Mouse (Mus musculus) midbrain, embryonic 16.5 days (tissue): Measurements from ENCODE around the gene Tmem170b. TPM values are rescaled to one million over a fixed set of nuclear protein-coding genes. Genes with fewer than 3 reads are reported as not detected.

ENCODE experiments used
- ATAC-seq: fragments of 200-750 bp; cut with Nextera tagmentation; 2 replicates; pipeline ENCODE4 v1.8.0; 2017; ENCODE audit warnings: moderate TSS enrichment
- H3K27ac ChIP-seq: fragments of 300-500 bp; sonication (generic); 2 replicates; pipeline ENCODE4 v1.5.1; 2014; ENCODE audit warnings: mild to moderate bottlenecking, low read length, mixed read lengths
- H3K27me3 ChIP-seq: fragments of 300-500 bp; sonication (generic); 2 replicates; pipeline ENCODE4 v1.6.1; 2014; ENCODE audit warnings: low read depth, low read length, mixed read lengths; ENCODE audit not compliant: control insufficient read depth, insufficient read depth
- H3K36me3 ChIP-seq: fragments of 300-500 bp; sonication (generic); 2 replicates; pipeline ENCODE4 v1.6.1; 2014; ENCODE audit warnings: mild to moderate bottlenecking, low read length, moderate library complexity, mixed read lengths; ENCODE audit not compliant: control insufficient read depth, insufficient read depth
- H3K4me1 ChIP-seq: fragments of 300-500 bp; sonication (generic); 2 replicates; pipeline ENCODE4 v1.6.1; 2014; ENCODE audit warnings: mild to moderate bottlenecking, low read length, mixed read lengths; ENCODE audit not compliant: control insufficient read depth, insufficient read depth
- H3K4me2 ChIP-seq: fragments of 300-500 bp; sonication (generic); 2 replicates; pipeline ENCODE4 v1.6.1; 2014; ENCODE audit warnings: mild to moderate bottlenecking, low read length, mixed read lengths
- H3K4me3 ChIP-seq: fragments of 300-500 bp; sonication (generic); 2 replicates; pipeline ENCODE4 v1.5.1; 2014; ENCODE audit warnings: low read depth, mild to moderate bottlenecking, low read length, moderate library complexity, mixed read lengths
- H3K9ac ChIP-seq: fragments of 300-500 bp; sonication (generic); 2 replicates; pipeline ENCODE4 v1.6.1; 2014; ENCODE audit warnings: low read depth, low read length, mixed read lengths
- H3K9me3 ChIP-seq: fragments of 300-500 bp; sonication (generic); replicated peaks from 2 replicates; pipeline ENCODE4 v1.6.1; 2014; ENCODE audit warnings: mild to moderate bottlenecking, low read length, mixed read lengths; ENCODE audit not compliant: control insufficient read depth, poor library complexity, severe bottlenecking
- WGBS: fragments of 180-500 bp; shearing (Covaris S2); extraction: QIAGEN DNeasy Blood & Tissue Kit; methylation state at CpG from one replicate; pipeline ENCODE4 v1.1.7; 2014; 5-methylcytosine and 5-hydroxymethylcytosine counted together
- polyA plus RNA-seq: library from polyadenylated mRNA; unstranded; fragments of >200 nt; fragmentation: Nextera tagmentation; extraction: Ambion mirVana; gene quantifications from 2 replicates; pipeline ENCODE4 v1.2.1, GENCODE M21; 2015

The Tmem170b gene
- 52.2 and 56.4 TPM in 2 replicates for polyA plus RNA-seq

- no peaks in the 10 kb centered on the region for H3K9me3 ChIP-seq
- H3K4me1 ChIP-seq, result peaks cover 33% of the 10 kb centered on the region
- peak within 1 kb of the TSS; percentile 94 for H3K27ac ChIP-seq
- under 1% methylated on average over 70 of the region's 87 CpGs for WGBS
- ATAC-seq, result peak; percentile 96
- H3K9ac ChIP-seq, result peak within 1 kb of the TSS; percentile 93
- peak within 1 kb of the TSS; percentile 79 for H3K4me2 ChIP-seq
- no peaks in the 10 kb centered on the region for H3K36me3 ChIP-seq
- peak within 1 kb of the TSS; percentile 87 for H3K4me3 ChIP-seq
- no peaks in the 10 kb centered on the region for H3K27me3 ChIP-seq
Observed at GRCm38 (mm10) chr13:41605099-41606010, at the start of gene Tmem170b. TSS of gene Tmem170b (plus strand) at chr13:41605907.

- Histone ChIP-seq H3K36me3 (no peaks in the 10 kb centered on the region), H3K4me1 (no peaks in the 10 kb centered on the region), H3K4me2 (no peak overlapping the region), H3K9ac (no peak overlapping the region), H3K27ac (no peak overlapping the region), H3K27me3 (no peaks in the 10 kb centered on the region), H3K9me3 (no peaks in the 10 kb centered on the region), H3K4me3 (no peak overlapping the region)
- 92% methylated on average over 4 of the region's 4 CpGs for WGBS
- ATAC-seq, result no peak
Observed at GRCm38 (mm10) chr13:41561024-41561423, 44.7 kb upstream of the Tmem170b start.

GRCm38 (mm10) chr13:41568421-41568820 lies 37.3 kb upstream of the Tmem170b start:
- Histone ChIP-seq H3K36me3 (no peaks in the 10 kb centered on the region), H3K9ac (no peak overlapping the region), H3K9me3 (no peaks in the 10 kb centered on the region), H3K4me3 (no peak overlapping the region), H3K4me1 (peaks cover 3% of the 10 kb centered on the region), H3K4me2 (no peak overlapping the region), H3K27me3 (no peaks in the 10 kb centered on the region), H3K27ac (no peak overlapping the region)
- no peak for ATAC-seq
- 91% methylated on average over 3 of the region's 3 CpGs for WGBS

GRCm38 (mm10) chr13:41568926-41569325 lies 36.8 kb upstream of the Tmem170b start:
- Histone ChIP-seq H3K9me3 (no peaks in the 10 kb centered on the region), H3K4me3 (no peak overlapping the region), H3K27me3 (no peaks in the 10 kb centered on the region), H3K4me1 (peaks cover 3% of the 10 kb centered on the region), H3K4me2 (no peak overlapping the region), H3K27ac (no peak overlapping the region), H3K36me3 (no peaks in the 10 kb centered on the region), H3K9ac (no peak overlapping the region)
- WGBS, result 95% methylated on average over 8 of the region's 8 CpGs
- no peak for ATAC-seq

GRCm38 (mm10) chr13:41569776-41570175 lies 35.9 kb upstream of the Tmem170b start:
- Histone ChIP-seq H3K4me3 (no peak overlapping the region), H3K4me1 (peaks cover 3% of the 10 kb centered on the region), H3K36me3 (no peaks in the 10 kb centered on the region), H3K9ac (no peak overlapping the region), H3K27me3 (no peaks in the 10 kb centered on the region), H3K9me3 (no peaks in the 10 kb centered on the region), H3K4me2 (no peak overlapping the region), H3K27ac (no peak overlapping the region)
- no peak for ATAC-seq
- 82% methylated on average over 3 of the region's 3 CpGs for WGBS

GRCm38 (mm10) chr13:41571368-41572350 lies 34.0 kb upstream of the Tmem170b start:
- Histone ChIP-seq H3K36me3 (no peaks in the 10 kb centered on the region), H3K27me3 (no peaks in the 10 kb centered on the region), H3K9ac (peak overlapping the region; percentile 20; the same call in 1 of the 2 replicates), H3K9me3 (no peaks in the 10 kb centered on the region; the same call in 1 of the 2 replicates), H3K4me3 (no peak overlapping the region), H3K4me2 (peak overlapping the region; percentile 41), H3K27ac (peak overlapping the region; percentile 42; the same call in 1 of the 2 replicates), H3K4me1 (peaks cover 3% of the 10 kb centered on the region)
- WGBS, result 16% methylated on average over 13 of the region's 13 CpGs
- ATAC-seq, result peak; percentile 89

GRCm38 (mm10) chr13:41572351-41572735 lies 33.4 kb upstream of the Tmem170b start:
- Histone ChIP-seq H3K36me3 (no peaks in the 10 kb centered on the region), H3K4me3 (no peak overlapping the region), H3K4me1 (peaks cover 3% of the 10 kb centered on the region), H3K27me3 (no peaks in the 10 kb centered on the region), H3K9ac (no peak overlapping the region), H3K9me3 (no peaks in the 10 kb centered on the region; the same call in 1 of the 2 replicates), H3K27ac (no peak overlapping the region), H3K4me2 (no peak overlapping the region)
- ATAC-seq, result peak; percentile 84
- WGBS, result 50% methylated on average over 4 of the region's 4 CpGs

GRCm38 (mm10) chr13:41573126-41573846 lies 32.4 kb upstream of the Tmem170b start:
- Histone ChIP-seq H3K36me3 (no peaks in the 10 kb centered on the region), H3K4me3 (no peak overlapping the region), H3K27me3 (no peaks in the 10 kb centered on the region), H3K27ac (no peak overlapping the region), H3K4me2 (no peak overlapping the region), H3K4me1 (peaks cover 3% of the 10 kb centered on the region), H3K9me3 (no peaks in the 10 kb centered on the region; the same call in 1 of the 2 replicates), H3K9ac (no peak overlapping the region)
- WGBS, result 44% methylated on average over 4 of the region's 4 CpGs
- no peak for ATAC-seq
